ENCODE assay signal across 16 mouse cellular contexts in the genomic region with DNA sequence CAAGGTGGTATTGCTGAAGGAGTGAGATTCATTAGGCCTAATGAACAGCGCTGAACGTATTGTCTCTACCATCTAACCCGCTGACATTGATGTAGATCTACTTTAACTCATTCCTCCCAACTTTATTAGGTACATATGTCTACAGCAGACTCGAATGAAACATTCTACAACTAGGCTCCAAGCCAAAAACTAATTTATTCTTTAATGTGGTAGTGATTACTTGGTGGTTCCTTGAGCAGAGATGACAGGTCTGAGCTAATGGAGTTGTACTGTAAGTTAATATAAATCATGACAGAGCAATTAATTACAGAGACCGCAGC.
DNase-seq lines count a peak whose midpoint lies in the region; ATAC-seq and TF ChIP-seq lines count a peak whose summit lies in the region.
"Had no signal": no experiment of that assay in that cellular context is flagged by ENCODE, and none has a peak within 500 bp of the region (broad histone marks: within the 10 kb centered on the region; RNA-seq: fewer than 3 reads in every experiment).

No protein-coding gene starts in this region.

- peak; percentile 58; the same call in 1 of the 2 replicates for ATAC-seq in forebrain, embryonic 13.5 days
- no peak for ATAC-seq in forebrain, embryonic 11.5 days (replicated peaks; ENCODE audit: low FRiP score)

- peaks cover 23% of the 10 kb centered on the region for H3K4me1 ChIP-seq in forebrain, embryonic 13.5 days
- no peaks in the 10 kb centered on the region for H3K4me1 ChIP-seq in forebrain, embryonic 11.5 days (replicated peaks; ENCODE audit: control insufficient read depth, insufficient read depth, low read length)
- peaks cover 34% of the 10 kb centered on the region for H3K4me1 ChIP-seq in limb, embryonic 10.5 days
- H3K4me1 ChIP-seq: liver, embryonic 13.5 days had no signal

- no peak overlapping the region for H3K9ac ChIP-seq in forebrain, embryonic 13.5 days
- no peak overlapping the region for H3K9ac ChIP-seq in forebrain, embryonic 11.5 days (ENCODE audit: low read length)
- H3K9ac ChIP-seq: liver, embryonic 13.5 days; neural tube, embryonic 13.5 days had no signal

- intact Hi-C loops in left cerebral cortex, adult 2 months (cut with DNase I), result no loop called here

- DNase-seq in forebrain, embryonic 11.5 days (ENCODE audit: low spot score), result no peak
- peak; percentile 16 for DNase-seq in retina, embryonic 14.5 days (ENCODE audit: low spot score)
- no peak for DNase-seq in retina, postnatal 1 day
- DNase-seq in limb, embryonic 10.5 days (ENCODE audit: low spot score), result no peak
- no peak for DNase-seq in left cerebral cortex, adult 2 months (ENCODE audit: extremely low spot score in 1 of 2, low spot score in 2 of 2)
- no peak for DNase-seq in layer of hippocampus, adult 18-20 months (ENCODE audit: low spot score in 2 of 2)
- no peak for DNase-seq in heart, adult 9 months (ENCODE audit: low spot score in 2 of 2)
- DNase-seq: B cell, adult 2 months; cerebellum, adult 11-12 months; cerebellum, postnatal 36 days; heart, adult 18-20 months; liver, embryonic 13.5 days; lung, postnatal 10 days; right cerebral cortex, postnatal 4 days had no signal

- H3K9me3 ChIP-seq in forebrain, embryonic 13.5 days (replicated peaks), result no peaks in the 10 kb centered on the region
- H3K9me3 ChIP-seq in forebrain, embryonic 11.5 days (ENCODE audit: control insufficient read depth, low read length), result no peaks in the 10 kb centered on the region
- H3K9me3 ChIP-seq in limb, embryonic 10.5 days (replicated peaks), result no peaks in the 10 kb centered on the region
- H3K9me3 ChIP-seq: liver, embryonic 13.5 days; neural tube, embryonic 13.5 days had no signal

- no peak overlapping the region for H3K4me3 ChIP-seq in forebrain, embryonic 13.5 days
- H3K4me3 ChIP-seq in forebrain, embryonic 11.5 days (ENCODE audit: low read depth, low read length), result no peak overlapping the region
- no peak overlapping the region for H3K4me3 ChIP-seq in limb, embryonic 10.5 days
- H3K4me3 ChIP-seq in left cerebral cortex, adult 2 months, result no peak overlapping the region
- H3K4me3 ChIP-seq: liver, embryonic 13.5 days; neural tube, embryonic 13.5 days had no signal

- H3K4me2 ChIP-seq in forebrain, embryonic 13.5 days, result no peak overlapping the region
- H3K4me2 ChIP-seq in forebrain, embryonic 11.5 days (ENCODE audit: low read depth, low read length, severe bottlenecking), result no peak overlapping the region
- H3K4me2 ChIP-seq: liver, embryonic 13.5 days; neural tube, embryonic 13.5 days had no signal

- WGBS in forebrain, embryonic 13.5 days, result 51% methylated on average over 5 of the region's 5 CpGs
- 71% methylated on average over 5 of the region's 5 CpGs for WGBS in forebrain, embryonic 11.5 days
- WGBS in limb, embryonic 10.5 days, result 39% methylated on average over 5 of the region's 5 CpGs

- H3K36me3 ChIP-seq in forebrain, embryonic 13.5 days (ENCODE audit: poor library complexity, severe bottlenecking), result no peaks in the 10 kb centered on the region
- no peaks in the 10 kb centered on the region for H3K36me3 ChIP-seq in forebrain, embryonic 11.5 days (ENCODE audit: control insufficient read depth, insufficient read depth, low read length)
- no peaks in the 10 kb centered on the region for H3K36me3 ChIP-seq in limb, embryonic 10.5 days
- H3K36me3 ChIP-seq: liver, embryonic 13.5 days; neural tube, embryonic 13.5 days had no signal

- H3K27ac ChIP-seq in forebrain, embryonic 13.5 days, result no peak overlapping the region
- H3K27ac ChIP-seq in forebrain, embryonic 11.5 days (ENCODE audit: low read depth, low read length), result no peak overlapping the region
- 0 out of 2 replicates have a peak overlapping the region, but pooled peaks have one; percentile 58 for H3K27ac ChIP-seq in limb, embryonic 10.5 days
- no peak overlapping the region for H3K27ac ChIP-seq in left cerebral cortex, adult 2 months
- H3K27ac ChIP-seq: liver, embryonic 13.5 days; neural tube, embryonic 13.5 days had no signal

- H3K27me3 ChIP-seq in forebrain, embryonic 13.5 days, result no peaks in the 10 kb centered on the region
- H3K27me3 ChIP-seq in forebrain, embryonic 11.5 days (ENCODE audit: control insufficient read depth, insufficient read depth, low read length), result no peaks in the 10 kb centered on the region
- no peaks in the 10 kb centered on the region for H3K27me3 ChIP-seq in limb, embryonic 10.5 days (ENCODE audit: low read depth, poor library complexity, severe bottlenecking)
- H3K27me3 ChIP-seq: liver, embryonic 13.5 days; neural tube, embryonic 13.5 days had no signal

- TF ChIP-seq CTCF in left cerebral cortex, adult 2 months (IDR thresholded peaks at IDR 0.05), result no peak
